Mouse (Mus musculus): ENCODE measurements around the gene Them4. TPM values are rescaled to one million over a fixed set of nuclear protein-coding genes. Genes with fewer than 3 reads are reported as not detected.

The Them4 gene
- total and polyA plus RNA-seq, 3 experiments = 4.6 to 15.1 (median 13.2) TPM

- Histone ChIP-seq H3K27ac (no peak overlapping the region), H3K27me3 (ENCODE audit: control insufficient read depth, insufficient read depth, low read length) (no peaks in the 10 kb centered on the region; the same call in 1 of the 2 replicates), H3K79me2 (replicated peaks; ENCODE audit: control insufficient read depth, insufficient read depth, low read length) (no peaks in the 10 kb centered on the region), H3K36me3 (ENCODE audit: control insufficient read depth, insufficient read depth, low read length) (no peaks in the 10 kb centered on the region), H3K4me3 (no peak overlapping the region), H3K4me1 (ENCODE audit: control insufficient read depth, insufficient read depth, low read length) (peaks cover 1% of the 10 kb centered on the region; the same call in 1 of the 2 replicates), H3K9ac (ENCODE audit: low read depth, low read length) (no peak overlapping the region)
- no peak for DNase-seq
- TF ChIP-seq CTCF (IDR thresholded peaks at IDR 0.05) (no peak), POLR2A (IDR thresholded peaks at IDR 0.05; ENCODE audit: insufficient read depth, low read depth, low read length) (no peak), EP300 (IDR thresholded peaks at IDR 0.05; ENCODE audit: insufficient read depth, low read depth, low read length) (no peak)
- intact Hi-C loops (cut with DNase I) = no loop called here
Measured at GRCm38 (mm10) chr3:94374636-94375035, 64.7 kb downstream of the Them4 start.

DNA sequence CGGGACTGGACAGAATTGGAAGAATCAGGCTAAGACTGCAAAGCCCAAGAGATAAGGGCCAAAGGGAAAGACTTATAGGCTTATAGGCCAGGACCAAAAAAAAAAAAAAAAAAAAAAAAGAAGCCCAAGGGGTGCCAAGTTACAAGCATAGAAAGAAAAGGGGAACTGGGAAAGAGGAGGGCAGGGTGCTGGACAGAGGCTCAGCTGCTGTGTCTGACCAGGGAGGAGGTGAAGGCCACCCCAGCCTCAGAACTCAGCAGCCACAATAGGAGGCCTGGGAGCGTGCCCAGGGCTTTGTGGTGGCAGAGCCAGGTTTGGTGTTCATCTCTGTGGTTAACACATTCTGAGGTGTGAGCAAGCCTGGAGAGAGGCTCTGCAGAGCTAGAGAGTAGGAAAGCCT, 65.3 kb downstream of the Them4 start:
- no peak for DNase-seq
- intact Hi-C loops (cut with DNase I) = no loop called here
- Histone ChIP-seq H3K36me3 (ENCODE audit: control insufficient read depth, insufficient read depth, low read length) (no peaks in the 10 kb centered on the region), H3K4me3 (no peak overlapping the region), H3K27ac (no peak overlapping the region), H3K79me2 (replicated peaks; ENCODE audit: control insufficient read depth, insufficient read depth, low read length) (no peaks in the 10 kb centered on the region), H3K27me3 (ENCODE audit: control insufficient read depth, insufficient read depth, low read length) (no peaks in the 10 kb centered on the region; the same call in 1 of the 2 replicates), H3K4me1 (ENCODE audit: control insufficient read depth, insufficient read depth, low read length) (peaks cover 1% of the 10 kb centered on the region; the same call in 1 of the 2 replicates), H3K9ac (ENCODE audit: low read depth, low read length) (no peak overlapping the region)
- TF ChIP-seq CTCF (IDR thresholded peaks at IDR 0.05) = no peak
- TF ChIP-seq POLR2A (IDR thresholded peaks at IDR 0.05; ENCODE audit: insufficient read depth, low read depth, low read length) = no peak
- TF ChIP-seq EP300 (IDR thresholded peaks at IDR 0.05; ENCODE audit: insufficient read depth, low read depth, low read length) = no peak
- 77% methylated on average over 2 of the region's 2 CpGs for WGBS

DNA sequence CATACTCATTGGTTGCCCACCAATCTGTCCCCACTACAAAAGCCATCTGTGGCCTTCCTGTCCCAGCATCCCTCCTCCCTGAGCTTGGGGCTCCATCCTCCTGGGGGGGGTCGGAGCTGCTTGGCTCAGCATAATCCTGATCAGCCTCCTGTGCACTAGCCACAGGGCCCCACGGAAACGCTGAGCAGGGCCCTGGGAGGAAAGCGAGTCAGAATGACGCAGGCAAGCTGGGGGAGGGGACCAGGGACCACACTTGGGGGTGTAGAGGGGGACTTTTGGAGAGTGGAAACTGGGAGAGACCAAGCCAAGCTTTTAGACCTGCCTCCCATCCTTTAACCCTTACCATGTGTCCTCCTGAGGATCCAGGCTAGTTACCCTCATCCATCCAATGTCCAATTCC, 66.0 kb downstream of the Them4 start:
- no peaks in the 10 kb centered on the region; the same call in 1 of the 2 replicates for H3K27me3 ChIP-seq (ENCODE audit: control insufficient read depth, insufficient read depth, low read length)
- peaks cover 1% of the 10 kb centered on the region; the same call in 1 of the 2 replicates for H3K4me1 ChIP-seq (ENCODE audit: control insufficient read depth, insufficient read depth, low read length)
- no peak overlapping the region for H3K4me3 ChIP-seq
- DNase-seq = no peak
- TF ChIP-seq CTCF (IDR thresholded peaks at IDR 0.05) (no peak), EP300 (IDR thresholded peaks at IDR 0.05; ENCODE audit: insufficient read depth, low read depth, low read length) (no peak), POLR2A (IDR thresholded peaks at IDR 0.05; ENCODE audit: insufficient read depth, low read depth, low read length) (no peak)
- H3K36me3 ChIP-seq (ENCODE audit: control insufficient read depth, insufficient read depth, low read length) = no peaks in the 10 kb centered on the region
- H3K79me2 ChIP-seq (replicated peaks; ENCODE audit: control insufficient read depth, insufficient read depth, low read length) = no peaks in the 10 kb centered on the region
- intact Hi-C loops (cut with DNase I) = no loop called here
- H3K9ac ChIP-seq (ENCODE audit: low read depth, low read length) = no peak overlapping the region
- 62% methylated on average over 5 of the region's 5 CpGs for WGBS
- no peak overlapping the region for H3K27ac ChIP-seq

GRCm38 (mm10) chr3:94377028-94377923, 67.4 kb downstream of the Them4 start:
- Histone ChIP-seq H3K36me3 (ENCODE audit: control insufficient read depth, insufficient read depth, low read length) (no peaks in the 10 kb centered on the region), H3K4me3 (no peak overlapping the region), H3K9ac (ENCODE audit: low read depth, low read length) (no peak overlapping the region), H3K79me2 (replicated peaks; ENCODE audit: control insufficient read depth, insufficient read depth, low read length) (no peaks in the 10 kb centered on the region), H3K27ac (no peak overlapping the region), H3K27me3 (ENCODE audit: control insufficient read depth, insufficient read depth, low read length) (no peaks in the 10 kb centered on the region; the same call in 1 of the 2 replicates), H3K4me1 (ENCODE audit: control insufficient read depth, insufficient read depth, low read length) (no peaks in the 10 kb centered on the region)
- WGBS = 28% methylated on average over 13 of the region's 13 CpGs
- TF ChIP-seq CTCF (IDR thresholded peaks at IDR 0.05) = no peak
- TF ChIP-seq POLR2A (IDR thresholded peaks at IDR 0.05; ENCODE audit: insufficient read depth, low read depth, low read length) = no peak
- no peak for TF ChIP-seq EP300 (IDR thresholded peaks at IDR 0.05; ENCODE audit: insufficient read depth, low read depth, low read length)
- intact Hi-C loops (cut with DNase I) = no loop called here
- DNase-seq = no peak

- Histone ChIP-seq H3K4me1 (ENCODE audit: control insufficient read depth, insufficient read depth, low read length) (no peaks in the 10 kb centered on the region), H3K36me3 (ENCODE audit: control insufficient read depth, insufficient read depth, low read length) (no peaks in the 10 kb centered on the region), H3K9ac (ENCODE audit: low read depth, low read length) (no peak overlapping the region), H3K27me3 (ENCODE audit: control insufficient read depth, insufficient read depth, low read length) (no peaks in the 10 kb centered on the region; the same call in 1 of the 2 replicates), H3K27ac (no peak overlapping the region), H3K4me3 (no peak overlapping the region), H3K79me2 (replicated peaks; ENCODE audit: control insufficient read depth, insufficient read depth, low read length) (no peaks in the 10 kb centered on the region)
- no peak for DNase-seq
- intact Hi-C loops (cut with DNase I) = no loop called here
- WGBS = 33% methylated on average over 9 of the region's 9 CpGs
- TF ChIP-seq CTCF (IDR thresholded peaks at IDR 0.05) (no peak), EP300 (IDR thresholded peaks at IDR 0.05; ENCODE audit: insufficient read depth, low read depth, low read length) (no peak), POLR2A (IDR thresholded peaks at IDR 0.05; ENCODE audit: insufficient read depth, low read depth, low read length) (no peak)
Measured at GRCm38 (mm10) chr3:94379831-94380510, 70.1 kb downstream of the Them4 start.

Other genes starting within 250 kb of the Them4 start
- gene Gm10697, start 237.4 kb upstream of the Them4 start, total RNA-seq (2021) = not detected
- not detected in 2 replicates for gene Gm10697, start 237.4 kb upstream of the Them4 start, polyA plus RNA-seq (2012; rRNA removed)
- gene Gm10696, start 131.9 kb upstream of the Them4 start, total RNA-seq (2021) = not detected
- gene Gm10696, start 131.9 kb upstream of the Them4 start, polyA plus RNA-seq (2012; rRNA removed) = not detected in 2 replicates
- gene Gm5286, start 113.4 kb upstream of the Them4 start, total RNA-seq (2021) = not detected
- gene Gm5286, start 113.4 kb upstream of the Them4 start, polyA plus RNA-seq (2012; rRNA removed) = not detected in 2 replicates
- not detected for gene Gm4778, start 46.1 kb upstream of the Them4 start, total RNA-seq (2021)
- gene Gm4778, start 46.1 kb upstream of the Them4 start, polyA plus RNA-seq (2012; rRNA removed) = not detected in 2 replicates
- gene Them5, start 32.0 kb downstream of the Them4 start, total RNA-seq (2021) = not detected
- not detected in 2 replicates for gene Them5, start 32.0 kb downstream of the Them4 start, polyA plus RNA-seq (2012; rRNA removed)
- gene C2cd4d, start 52.3 kb downstream of the Them4 start, total RNA-seq (2021) = not detected
- gene C2cd4d, start 52.3 kb downstream of the Them4 start, polyA plus RNA-seq (2012; rRNA removed) = 0.14 TPM in 1 of 2 replicates, not detected in the other
- gene Rorc, start 62.7 kb downstream of the Them4 start, total RNA-seq (2021) = 10 to 100 TPM; 36.1 to 44.8 TPM
- 25.7 and 26.7 TPM in 2 replicates for gene Rorc, start 62.7 kb downstream of the Them4 start, polyA plus RNA-seq (2012; rRNA removed)
- gene Lingo4, start 88.4 kb downstream of the Them4 start, total RNA-seq (2021) = under 1 TPM; 0.05 to 0.09 TPM
- gene Lingo4, start 88.4 kb downstream of the Them4 start, polyA plus RNA-seq (2012; rRNA removed) = 0.04 and 0.09 TPM in 2 replicates
- gene Tdrkh, start 103.2 kb downstream of the Them4 start, total RNA-seq (2021) = 1 to 10 TPM; 3.9 to 4.9 TPM
- gene Tdrkh, start 103.2 kb downstream of the Them4 start, polyA plus RNA-seq (2012; rRNA removed) = 0.64 and 0.82 TPM in 2 replicates
- 10 to 100 TPM; 62.0 to 64.1 TPM for gene Mrpl9, start 133.2 kb downstream of the Them4 start, total RNA-seq (2021)
- 43.9 and 65.8 TPM in 2 replicates for gene Mrpl9, start 133.2 kb downstream of the Them4 start, polyA plus RNA-seq (2012; rRNA removed)
- not detected for gene Oaz3, start 133.8 kb downstream of the Them4 start, total RNA-seq (2021)
- 1.1 and 2.2 TPM in 2 replicates for gene Oaz3, start 133.8 kb downstream of the Them4 start, polyA plus RNA-seq (2012; rRNA removed)
- under 1 TPM in 1 of 2 experiments, not detected in 1; 0.27 TPM for gene Celf3, start 168.2 kb downstream of the Them4 start, total RNA-seq (2021)
- 0.67 and 0.96 TPM in 2 replicates for gene Celf3, start 168.2 kb downstream of the Them4 start, polyA plus RNA-seq (2012; rRNA removed)
- 1 to 10 TPM in 1 of 2 experiments, under 1 TPM in 1; 0.99 to 1.3 TPM for gene Riiad1, start 170.3 kb downstream of the Them4 start, total RNA-seq (2021)
- 0.44 and 1.2 TPM in 2 replicates for gene Riiad1, start 170.3 kb downstream of the Them4 start, polyA plus RNA-seq (2012; rRNA removed)